Mouse (Mus musculus): ENCODE data around the gene P2rx6. TPM values are rescaled to one million over a fixed set of nuclear protein-coding genes. Genes with fewer than 3 reads are reported as not detected.
"Not testable (repeated sequence)": the region's sequence is repeated elsewhere in the genome, so short reads cannot be mapped to it uniquely, and the experiment has no call there.

The P2rx6 gene
- total RNA-seq, 4 experiments from 2014 or later = 1.1 to 2.9 (median 2.0) TPM

DNA sequence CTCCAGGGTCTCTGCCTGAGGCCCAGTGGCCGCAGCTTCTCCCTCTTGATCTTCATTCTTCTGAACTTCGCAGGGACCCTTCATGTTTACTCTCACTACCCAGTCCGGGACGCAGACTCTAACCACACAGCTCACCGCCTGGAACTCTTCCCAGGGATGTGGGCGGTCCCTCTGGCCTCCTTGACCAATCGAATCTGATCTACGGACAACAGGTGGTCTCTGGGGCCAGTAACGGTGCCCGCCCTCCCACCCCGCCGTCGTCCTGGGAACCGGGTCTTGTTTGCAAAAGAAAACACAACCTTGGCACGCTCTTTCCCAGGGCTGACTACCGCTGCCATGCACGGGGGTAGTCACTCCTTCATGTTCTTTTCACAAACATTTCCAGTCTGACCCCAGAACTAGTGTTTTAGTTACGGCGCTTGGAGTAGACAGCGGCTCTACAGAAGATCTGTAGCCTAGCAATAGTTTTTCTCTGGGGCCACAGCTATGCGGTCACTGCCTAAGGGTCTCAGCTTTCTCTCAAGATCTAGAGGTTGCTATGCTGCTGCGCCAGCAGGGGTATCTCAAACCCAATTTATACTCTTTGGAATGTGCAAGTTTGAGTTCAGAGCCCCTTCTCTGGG, 446 bp upstream of the P2rx6 start, which contains the start of gene Lrrc74b:
Gene Lrrc74b, minus strand, starts transcription at position 120 of the 623 bp plus-strand sequence.
- DNase-seq (ENCODE audit: low spot score) = peak; percentile 37

- DNase-seq (ENCODE audit: low spot score) = no peak
Measured at GRCm38 (mm10) chr16:17563580-17563979, 1.9 kb downstream of the P2rx6 start.

DNA sequence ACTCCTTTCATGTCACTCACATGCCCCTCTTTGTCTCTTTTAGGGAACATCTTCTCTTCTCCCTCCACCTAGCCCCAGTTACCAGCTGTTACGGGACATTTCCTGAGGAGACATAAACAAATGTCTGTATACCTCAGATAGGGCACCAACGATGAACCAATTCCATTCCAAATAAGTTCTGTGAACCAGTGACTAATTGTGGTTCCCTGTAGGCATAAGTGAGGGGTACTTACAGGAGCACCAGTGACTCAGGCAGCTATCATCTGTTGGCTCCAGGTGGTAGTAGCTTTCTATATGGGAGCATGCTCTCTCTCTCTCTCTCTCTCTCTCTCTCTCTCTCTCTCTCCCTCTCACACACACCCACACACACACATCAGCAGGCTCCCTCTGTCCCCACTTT, 2.5 kb downstream of the P2rx6 start:
- no peak for DNase-seq (ENCODE audit: low spot score)

GRCm38 (mm10) chr16:17564771-17565170, 3.1 kb downstream of the P2rx6 start:
- DNase-seq (ENCODE audit: low spot score) = no peak

DNA sequence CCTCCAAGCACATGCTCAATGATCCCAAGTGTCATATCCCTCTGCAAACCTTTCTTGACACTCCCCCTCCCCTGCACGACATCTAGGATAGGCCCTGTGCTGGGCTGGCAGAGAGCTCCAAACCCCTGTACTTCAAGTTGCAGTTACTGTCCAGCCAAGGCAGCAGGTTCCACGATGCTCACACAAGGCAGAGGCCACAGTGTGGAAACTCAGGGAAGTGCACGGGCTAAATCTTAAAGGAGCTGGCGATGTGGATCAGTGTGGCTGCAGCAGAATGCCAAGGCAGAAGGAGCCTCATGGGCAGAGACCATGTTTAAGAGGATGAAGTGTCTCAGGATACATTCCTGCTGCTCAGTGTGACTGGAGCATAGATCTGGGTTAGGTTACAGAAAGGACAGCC, 4.5 kb downstream of the P2rx6 start:
- no peak for DNase-seq (ENCODE audit: low spot score)

DNA sequence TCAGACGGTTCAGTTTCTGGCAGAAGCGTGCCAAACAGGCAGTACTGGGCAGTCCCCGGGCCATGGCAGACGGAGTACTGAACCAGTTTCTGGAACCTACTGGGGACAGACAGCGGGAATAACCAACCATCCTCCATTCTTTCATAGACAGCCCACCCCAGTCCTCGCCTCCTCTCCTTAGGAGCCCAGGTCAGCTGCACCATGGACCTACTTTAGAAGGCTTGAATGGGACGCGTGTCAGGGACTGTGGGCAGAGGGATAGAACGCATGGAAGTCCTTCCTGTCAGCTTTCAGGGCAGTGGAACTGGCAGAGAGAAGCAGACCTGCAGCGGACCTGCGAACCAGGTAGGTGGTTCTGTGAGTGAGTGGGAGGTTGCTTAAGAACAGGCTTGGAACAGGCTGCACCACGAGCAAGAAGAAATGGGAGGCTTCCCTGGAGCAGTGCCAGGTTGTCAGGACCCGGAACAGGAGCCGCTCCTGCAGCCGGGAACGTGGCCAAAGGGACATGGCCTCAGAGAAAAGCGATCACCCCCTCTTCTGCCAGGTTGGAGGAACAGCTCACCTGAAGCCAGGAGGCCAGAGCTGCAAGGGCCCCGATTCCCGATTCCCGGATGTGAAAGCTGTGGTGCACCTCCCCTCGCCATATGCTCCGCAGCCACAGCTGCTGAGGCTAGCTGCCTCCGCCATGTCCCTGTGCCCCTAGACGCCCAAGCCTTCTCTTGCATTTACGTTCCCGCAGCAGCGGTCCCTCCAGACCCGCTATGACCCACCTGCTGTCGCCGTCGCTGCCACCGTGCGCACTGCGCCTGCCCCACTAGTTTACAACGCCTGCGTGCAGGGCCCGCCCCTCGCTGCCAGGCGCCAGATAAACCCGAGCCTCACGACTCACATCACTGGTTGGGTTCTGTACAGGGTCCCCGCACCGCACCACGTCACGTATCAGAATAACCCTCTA, 14.5 kb downstream of the P2rx6 start:
- DNase-seq (ENCODE audit: low spot score) = peak; percentile 21

DNA sequence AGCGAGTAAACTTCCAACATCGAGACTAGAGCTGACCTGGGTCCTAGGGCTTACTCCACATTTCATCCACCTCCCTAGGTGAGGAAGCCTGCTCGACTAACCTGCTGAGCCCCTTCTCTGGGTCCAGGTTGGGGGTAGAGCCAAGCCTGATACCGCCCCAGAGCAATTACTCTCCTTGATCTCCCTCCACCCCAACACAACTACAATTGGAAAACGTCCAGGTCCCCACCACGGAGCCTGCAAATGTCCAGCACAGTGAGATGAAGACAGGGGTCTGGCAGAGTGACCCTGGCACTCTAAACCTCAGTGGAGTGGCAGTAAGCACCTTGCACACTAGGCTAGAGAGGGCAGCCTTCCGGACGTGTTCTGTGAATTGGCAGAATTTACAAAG, 15.1 kb downstream of the P2rx6 start:
- DNase-seq (ENCODE audit: low spot score) = no peak

DNA sequence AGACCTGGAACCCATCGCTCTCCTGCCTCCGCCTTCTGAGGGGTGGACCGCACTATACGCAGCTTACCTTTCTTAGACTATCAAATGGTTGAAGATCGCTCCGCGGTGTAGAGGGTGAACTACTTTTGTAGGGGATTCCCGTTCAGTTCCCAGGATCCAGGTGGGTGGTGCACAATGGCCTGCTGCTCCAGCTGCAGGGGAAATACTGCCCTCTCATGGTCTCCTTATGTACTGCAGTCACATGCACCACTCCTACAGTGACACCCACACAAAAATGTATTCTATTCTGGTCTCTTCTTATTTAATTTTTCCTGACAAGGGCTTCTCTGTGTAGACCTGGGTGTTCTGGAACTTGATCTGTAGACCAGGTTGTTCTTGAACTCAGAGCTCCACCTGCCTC, 21.4 kb downstream of the P2rx6 start, which contains the start of gene Slc7a4:
Gene Slc7a4, minus strand, starts transcription at position 151 of the 400 bp plus-strand sequence.
- DNase-seq (ENCODE audit: low spot score) = no peak

DNA sequence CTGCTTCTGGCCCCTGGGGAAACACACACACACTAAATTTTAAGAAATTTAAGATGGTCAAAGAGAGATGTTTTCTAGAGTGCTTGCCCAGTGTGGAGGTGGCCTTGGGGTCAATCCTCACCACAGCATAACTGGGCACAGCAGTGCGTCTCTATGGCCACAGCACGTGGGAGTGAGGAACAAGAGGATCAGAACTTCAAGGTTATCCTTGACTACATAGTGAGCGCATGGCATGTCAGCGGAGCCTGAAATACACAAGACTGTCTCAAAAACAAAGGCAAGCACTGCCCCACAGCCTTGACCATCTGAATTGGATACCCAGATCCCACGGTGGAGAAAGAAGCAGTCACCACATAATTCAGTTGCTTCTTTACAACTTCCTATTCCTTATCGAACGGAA, 22.9 kb downstream of the P2rx6 start:
- DNase-seq (ENCODE audit: low spot score) = no peak

GRCm38 (mm10) chr16:17590731-17591130, 29.0 kb downstream of the P2rx6 start:
- DNase-seq (ENCODE audit: low spot score) = no peak

DNA sequence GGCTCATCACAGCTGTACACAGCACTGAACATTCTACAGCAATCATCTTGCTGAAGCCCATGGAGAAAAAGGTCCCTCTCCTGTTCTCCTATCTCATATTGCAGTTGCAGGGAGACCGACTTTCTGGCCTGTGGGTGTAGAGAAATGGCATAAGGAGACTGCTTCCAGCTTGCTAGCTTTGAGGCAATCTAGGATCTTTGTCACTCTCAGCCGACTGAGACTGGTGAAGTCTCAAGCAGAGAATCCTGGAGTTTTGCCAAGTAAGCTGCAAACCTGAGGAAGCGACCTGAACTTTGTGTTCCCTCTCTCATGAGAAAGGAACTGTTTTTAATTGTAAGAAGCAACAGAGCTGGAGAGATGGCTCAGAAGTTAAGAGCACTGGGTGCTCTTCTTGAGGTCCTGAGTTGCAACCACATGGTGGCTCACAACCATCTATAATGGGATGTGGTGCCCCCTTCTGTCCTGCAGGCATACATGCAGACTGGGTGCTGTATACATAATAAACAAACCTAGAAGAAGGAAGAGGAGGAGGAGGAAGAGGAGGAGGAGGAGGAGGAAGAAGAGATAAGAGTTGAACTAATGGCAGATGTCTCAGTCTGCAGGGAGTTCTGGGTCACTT, 39.4 kb downstream of the P2rx6 start:
- no peak for DNase-seq (ENCODE audit: low spot score)

- no peak for DNase-seq (ENCODE audit: low spot score)
Measured at GRCm38 (mm10) chr16:17604941-17605340, 43.3 kb downstream of the P2rx6 start.

- DNase-seq (ENCODE audit: low spot score) = no peak
Measured at GRCm38 (mm10) chr16:17605684-17606083, 44.0 kb downstream of the P2rx6 start.

GRCm38 (mm10) chr16:17611383-17611782, 49.7 kb downstream of the P2rx6 start:
- no peak for DNase-seq (ENCODE audit: low spot score)

GRCm38 (mm10) chr16:17614740-17615139, 53.1 kb downstream of the P2rx6 start:
- DNase-seq (ENCODE audit: low spot score) = not testable (repeated sequence)

DNA sequence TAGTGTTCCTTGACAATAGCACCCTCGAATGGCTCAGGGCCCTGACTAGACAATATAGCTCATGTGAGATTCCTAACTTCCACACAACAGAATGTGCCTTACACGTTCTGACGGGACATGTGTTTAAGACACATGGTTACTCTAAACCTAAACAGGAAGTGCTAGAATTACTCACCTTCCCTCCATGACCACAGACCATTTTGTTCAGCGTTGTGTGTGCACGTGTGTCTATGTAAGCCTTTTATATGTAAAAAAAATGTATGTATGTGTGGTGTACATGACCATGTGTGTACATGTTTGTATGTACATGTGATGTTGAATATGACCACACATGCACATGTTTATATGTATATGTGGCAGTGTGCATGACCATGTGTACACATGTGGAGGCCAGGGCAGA, 54.5 kb downstream of the P2rx6 start:
- DNase-seq (ENCODE audit: low spot score) = no peak

GRCm38 (mm10) chr16:17617922-17618565, 56.4 kb downstream of the P2rx6 start:
- DNase-seq (ENCODE audit: low spot score) = no peak

GRCm38 (mm10) chr16:17619198-17620105, 57.8 kb downstream of the P2rx6 start, which contains the start of gene Smpd4:
TSS of gene Smpd4 (plus strand) at chr16:17619354.
- DNase-seq (ENCODE audit: low spot score) = peak; percentile 91

- DNase-seq (ENCODE audit: low spot score) = no peak
Measured at GRCm38 (mm10) chr16:17621936-17622335, 60.3 kb downstream of the P2rx6 start.

DNA sequence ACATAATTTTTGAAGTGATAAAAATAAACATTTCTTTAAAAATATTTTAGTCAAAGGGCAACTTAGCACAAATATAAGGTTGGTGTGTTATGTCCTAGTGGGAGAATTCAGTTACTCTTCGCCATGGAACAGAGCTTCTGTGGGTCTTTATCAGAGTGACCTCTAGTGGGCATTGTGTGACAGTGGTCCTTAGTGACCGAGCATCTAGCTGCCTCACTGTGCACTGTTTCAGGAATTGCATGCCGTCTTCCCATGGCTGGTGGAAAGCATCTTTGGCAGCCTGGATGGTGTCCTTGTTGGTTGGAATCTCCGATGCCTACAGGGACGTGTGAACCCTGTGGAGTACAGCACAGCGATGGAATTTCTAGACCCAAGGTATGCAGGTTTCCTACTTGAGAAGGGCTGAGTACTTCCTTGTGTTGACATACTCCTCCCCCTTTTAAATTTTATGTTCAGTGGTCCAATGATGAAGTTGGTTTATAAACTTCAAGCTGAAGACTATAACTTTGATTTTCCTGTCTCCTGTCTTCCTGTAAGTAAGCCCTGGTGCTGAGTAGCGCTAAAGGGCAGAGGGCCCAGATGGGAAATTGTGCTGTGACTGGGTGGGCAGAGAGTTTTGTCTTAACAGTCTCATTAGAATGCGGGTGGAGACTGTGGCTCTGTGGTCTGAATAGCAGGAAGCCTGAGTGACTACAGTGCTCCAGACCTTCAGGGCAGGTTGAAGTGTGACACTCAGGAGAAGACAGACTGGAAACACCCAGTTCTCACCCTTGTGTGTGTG, 64.0 kb downstream of the P2rx6 start:
- DNase-seq (ENCODE audit: low spot score) = no peak
